Mouse (Mus musculus) thymus, postnatal 36 days (tissue): Measurements from ENCODE around the gene Zbtb48.
"Not testable (repeated sequence)": the region's sequence is repeated elsewhere in the genome, so short reads cannot be mapped to it uniquely, and the experiment has no call there.

Experiments
- DNase-seq, 2 experiments: peaks; one replicate each; pipeline ENCODE4 v3.0.0; 2022; ENCODE audit warnings: mixed read lengths in 2 of 2

Gene Zbtb48

DNA sequence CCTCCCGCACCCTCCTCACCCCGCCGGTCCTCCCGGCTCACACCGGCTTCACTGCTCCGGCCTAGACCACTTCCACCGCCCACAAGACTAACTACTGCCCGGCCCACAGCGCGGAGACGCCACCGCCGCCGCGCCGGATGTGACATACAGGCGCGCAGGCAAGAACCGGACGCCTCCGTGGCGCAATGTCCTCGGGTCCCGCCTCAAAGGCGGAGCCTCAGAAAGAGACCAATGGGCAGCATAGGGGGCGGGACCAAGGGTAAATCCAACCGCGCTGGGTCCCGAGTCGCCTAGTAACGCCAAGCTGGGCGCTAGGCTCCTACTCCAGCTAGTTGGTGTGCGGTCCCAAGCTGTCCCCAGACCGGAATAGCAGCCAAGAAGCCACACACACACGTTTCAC lies at the start of gene Zbtb48:
Zbtb48 (minus strand) TSS at position 148 of the 400 bp plus-strand sequence.
- DNase-seq = peak; percentile 92 to 95

DNA sequence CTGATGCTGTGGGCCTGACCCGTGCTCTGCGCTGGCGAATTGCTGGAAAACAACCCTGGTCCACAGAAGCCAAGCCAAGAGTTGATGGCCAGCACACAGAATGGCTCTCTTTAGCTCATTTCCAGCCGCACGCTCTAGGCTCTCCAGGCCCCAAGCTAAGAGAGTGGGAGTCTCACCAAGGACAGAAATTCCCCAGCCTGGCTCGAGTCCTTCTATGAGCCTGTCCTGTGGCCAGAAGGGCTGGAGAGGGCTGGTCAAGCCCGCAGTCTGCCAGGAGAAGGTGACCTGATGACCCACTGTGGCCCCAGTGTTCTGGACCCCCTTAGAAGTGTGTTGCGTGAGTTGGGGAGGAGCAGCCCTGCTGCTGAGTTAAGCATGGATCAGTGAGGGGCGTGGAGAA lies 49.7 kb upstream of the Zbtb48 start:
- DNase-seq = no peak

DNA sequence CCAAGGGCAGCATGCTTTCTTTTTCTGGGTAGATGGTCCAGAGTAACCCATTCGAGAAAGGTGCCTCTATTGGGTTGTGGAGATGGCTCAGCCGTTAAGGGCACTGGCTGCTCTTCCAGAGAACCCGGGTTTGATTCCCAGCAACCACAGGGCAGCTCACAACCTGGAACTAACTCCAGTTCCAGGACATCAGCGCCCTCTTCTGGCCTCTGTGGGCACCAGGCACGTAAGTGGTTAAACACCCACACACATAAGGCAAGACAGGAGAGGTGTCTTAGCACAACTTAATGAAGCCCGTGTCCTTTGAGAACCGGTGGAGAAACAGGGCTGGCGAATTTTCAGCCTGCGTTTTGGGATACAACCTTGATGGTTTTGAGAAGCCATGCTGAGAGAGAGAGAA lies 47.1 kb upstream of the Zbtb48 start:
- DNase-seq = no peak

DNA sequence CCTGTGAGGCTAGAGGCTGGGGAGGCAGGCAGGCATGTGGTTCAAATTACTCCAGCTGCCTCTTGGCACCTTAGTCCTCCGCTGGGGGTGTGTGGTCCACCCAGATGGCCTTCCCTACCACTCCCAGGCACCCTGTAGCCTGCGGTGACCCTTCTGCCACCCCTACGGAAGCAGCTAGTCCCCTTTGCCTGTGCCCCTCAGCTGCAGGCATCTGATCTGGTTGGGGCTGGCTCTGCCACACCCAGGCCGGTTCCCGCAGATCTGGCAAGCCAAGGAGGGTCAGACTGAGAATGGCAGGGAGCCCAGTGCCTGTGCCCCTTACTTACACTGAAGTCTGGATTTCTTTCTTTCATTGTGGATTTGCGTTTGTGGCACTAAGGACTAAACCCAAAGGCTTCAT lies 46.2 kb upstream of the Zbtb48 start:
- no peak for DNase-seq

DNA sequence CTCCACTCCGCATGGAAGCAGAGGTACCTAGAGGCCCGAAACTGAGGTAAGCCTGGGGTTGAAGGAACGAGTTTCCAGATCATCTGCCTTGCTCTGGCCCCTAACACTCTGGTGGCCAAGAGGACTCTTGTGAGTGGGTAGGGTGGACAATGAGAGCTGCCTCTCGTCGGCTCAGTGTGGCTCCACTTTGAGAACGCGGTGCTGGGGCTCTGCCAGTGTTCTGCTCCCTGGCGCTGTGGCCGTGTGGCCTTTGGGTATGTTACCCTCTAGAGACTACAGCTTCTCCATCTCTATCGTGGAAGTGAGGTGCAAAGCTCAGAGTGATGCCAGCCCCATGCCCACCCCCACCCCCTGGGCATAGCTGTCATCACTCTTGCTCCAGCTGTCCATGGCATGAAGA lies 45.2 kb upstream of the Zbtb48 start:
- no peak for DNase-seq

DNA sequence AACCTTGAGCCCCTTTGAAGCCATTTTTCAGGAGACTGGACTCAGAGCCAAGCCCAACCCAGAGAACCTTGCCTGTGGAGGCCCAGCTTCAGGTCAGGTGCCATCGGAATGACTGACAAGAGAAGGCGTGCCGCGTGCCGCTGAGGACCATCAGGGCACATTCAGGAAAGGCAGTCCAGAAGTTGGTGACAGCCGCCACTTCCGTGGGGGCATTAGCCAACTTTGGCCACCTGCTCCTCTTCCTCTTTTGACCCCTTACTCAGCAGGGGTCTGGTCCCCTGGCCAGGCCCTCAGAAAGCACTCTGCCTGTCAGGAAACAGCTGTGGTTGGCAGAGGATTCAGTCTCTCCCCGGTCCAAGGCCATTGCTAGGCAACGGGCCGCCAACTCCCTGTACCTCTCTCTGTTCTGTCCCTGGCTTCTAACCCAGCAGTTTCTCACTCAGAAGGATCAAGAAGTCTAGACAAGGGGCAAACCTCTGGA lies 44.7 kb upstream of the Zbtb48 start, which contains the start of gene Plekhg5:
Plekhg5 (plus strand) TSS at position 378 of the 481 bp plus-strand sequence.
- no peak for DNase-seq

DNA sequence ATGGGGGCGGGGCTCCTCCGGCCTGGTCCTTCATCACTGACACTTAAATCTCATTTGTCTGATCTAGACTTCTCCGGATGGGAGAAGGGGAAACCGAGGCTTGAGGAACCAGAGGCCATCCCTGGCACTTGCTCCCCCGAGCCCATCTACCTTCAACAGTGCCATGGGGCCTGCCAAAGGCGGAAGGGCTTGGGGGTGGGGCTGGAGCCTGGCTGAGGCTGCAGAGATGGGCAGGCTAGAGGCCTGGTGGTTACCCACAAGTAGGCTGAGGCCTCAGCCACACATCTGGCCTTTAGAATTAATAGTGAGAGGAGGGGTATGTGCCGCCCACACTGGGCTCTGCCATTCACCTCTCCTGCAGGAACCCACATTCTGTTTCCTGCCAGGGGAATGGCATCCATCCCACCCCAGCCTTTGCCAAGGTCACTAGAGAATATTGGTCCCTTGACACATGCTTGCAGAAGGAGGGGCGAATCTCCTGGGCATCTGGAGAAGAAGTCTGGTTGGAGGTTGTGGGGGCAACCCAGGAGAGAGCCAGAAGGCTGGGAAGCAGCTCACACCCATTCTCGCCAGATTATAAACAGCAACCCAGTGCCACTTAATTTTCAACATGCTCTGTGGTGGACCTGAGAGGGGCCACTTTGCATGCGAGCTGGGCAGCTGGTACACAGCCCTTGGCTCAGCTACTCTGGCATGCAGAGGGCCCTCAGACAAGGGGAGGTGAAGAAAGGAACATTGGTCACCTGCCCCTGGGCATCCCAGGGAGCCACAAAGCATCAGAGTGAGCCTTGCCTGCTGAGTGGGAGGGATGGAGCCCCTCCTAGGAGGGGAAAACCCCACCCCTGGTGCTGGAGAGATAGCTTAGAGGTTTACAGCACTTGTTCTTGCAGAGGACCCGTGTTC lies 43.3 kb upstream of the Zbtb48 start:
- DNase-seq = no peak

DNA sequence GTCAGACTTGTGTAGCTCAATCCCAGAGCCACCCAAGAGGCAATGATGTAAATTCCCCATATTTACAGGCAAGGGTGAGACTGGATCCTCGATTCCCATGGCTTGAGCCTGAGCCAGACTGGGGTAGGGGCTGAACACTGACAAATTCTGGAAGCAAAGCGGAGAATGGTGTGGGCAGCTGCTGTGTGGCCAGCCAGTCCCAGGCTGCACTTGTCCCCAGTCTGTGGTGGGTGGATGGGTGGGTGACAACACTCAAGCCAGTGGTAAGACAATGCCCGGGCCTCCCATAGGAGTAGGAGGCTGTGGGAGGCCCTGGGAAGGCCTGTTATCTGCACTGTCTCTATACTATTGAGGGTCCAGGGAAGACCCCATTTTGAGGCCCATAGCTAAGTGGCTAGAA lies 41.8 kb upstream of the Zbtb48 start:
- no peak for DNase-seq

DNA sequence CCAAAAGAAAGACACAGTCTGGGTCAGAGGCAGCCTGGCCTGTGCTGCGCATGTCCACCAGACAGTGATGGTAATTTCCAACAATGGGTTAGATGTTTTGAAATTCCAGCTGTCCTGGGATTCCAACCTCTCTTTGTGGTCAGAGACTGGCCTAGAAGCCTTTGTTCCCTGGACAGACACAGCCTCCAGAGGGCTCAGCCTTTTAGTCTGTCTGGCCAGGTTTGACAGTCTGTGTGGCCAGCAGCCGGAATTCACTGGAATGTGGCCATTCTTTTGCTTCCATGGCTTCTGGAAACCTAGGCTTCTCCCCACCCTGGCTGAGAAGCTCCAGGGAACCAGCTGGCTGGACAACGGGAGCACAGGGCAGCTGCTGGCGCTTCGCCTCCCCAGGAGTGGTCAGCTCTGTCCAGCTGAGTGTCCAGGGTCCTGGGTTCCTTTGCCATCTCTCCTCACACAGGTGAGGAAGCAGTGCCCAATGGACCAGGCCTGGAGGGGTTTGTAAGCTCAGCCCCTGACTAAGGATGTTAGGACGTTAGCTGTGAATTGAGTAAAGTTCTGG lies 40.8 kb upstream of the Zbtb48 start:
- DNase-seq = no peak

DNA sequence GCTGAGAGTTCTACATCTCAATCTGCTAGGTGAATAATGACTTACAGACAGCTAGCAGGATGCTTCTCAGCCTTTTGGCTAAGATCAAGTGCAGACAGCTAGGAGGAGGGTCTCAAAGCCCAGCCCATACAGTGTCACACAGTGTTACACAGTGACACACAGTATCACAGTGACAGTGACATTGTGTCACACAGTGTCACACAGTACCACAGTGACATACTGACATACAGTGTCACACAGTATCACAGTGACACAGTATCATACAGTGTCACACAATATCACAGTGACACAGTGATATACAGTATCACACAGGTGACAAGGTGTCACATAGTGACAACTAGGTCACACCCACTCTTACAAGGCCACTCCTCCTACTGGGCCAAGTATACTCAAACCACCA lies 39.8 kb upstream of the Zbtb48 start:
- DNase-seq = no peak

DNA sequence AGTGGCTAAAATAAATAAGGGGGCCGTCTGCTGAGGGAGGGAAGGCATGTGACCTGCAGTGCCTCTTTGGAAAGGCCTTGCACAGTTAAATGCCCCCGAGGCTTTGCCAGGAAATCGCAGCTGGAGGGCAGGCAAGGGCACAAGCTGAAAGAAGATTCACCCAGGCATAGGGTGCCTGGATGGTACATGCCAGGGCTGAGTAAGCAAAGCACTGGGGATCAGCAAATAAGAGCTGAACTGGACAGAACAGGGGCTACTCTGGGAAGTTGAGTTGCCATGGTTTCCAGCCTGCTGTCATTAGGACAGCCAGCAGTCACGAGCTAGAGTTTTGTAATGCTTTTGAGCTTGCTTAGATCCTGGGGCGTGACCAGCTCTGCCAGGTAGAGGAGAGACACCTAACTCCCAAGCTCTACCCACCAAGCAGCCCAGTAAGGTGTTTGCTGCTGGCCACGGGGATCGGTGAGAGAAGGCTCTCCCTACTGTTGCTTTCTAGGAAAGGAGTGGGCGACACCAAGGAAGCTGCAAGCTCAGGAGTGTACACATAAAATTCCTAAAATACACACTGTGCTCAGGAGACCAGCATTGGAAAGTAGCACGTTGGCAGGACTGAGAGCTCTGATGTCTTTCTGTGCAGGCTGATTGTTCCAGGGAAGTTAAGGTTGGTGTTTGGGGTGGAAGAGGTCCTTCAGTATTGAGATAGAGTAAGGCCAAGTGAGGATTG lies 35.1 kb upstream of the Zbtb48 start:
- no peak for DNase-seq

DNA sequence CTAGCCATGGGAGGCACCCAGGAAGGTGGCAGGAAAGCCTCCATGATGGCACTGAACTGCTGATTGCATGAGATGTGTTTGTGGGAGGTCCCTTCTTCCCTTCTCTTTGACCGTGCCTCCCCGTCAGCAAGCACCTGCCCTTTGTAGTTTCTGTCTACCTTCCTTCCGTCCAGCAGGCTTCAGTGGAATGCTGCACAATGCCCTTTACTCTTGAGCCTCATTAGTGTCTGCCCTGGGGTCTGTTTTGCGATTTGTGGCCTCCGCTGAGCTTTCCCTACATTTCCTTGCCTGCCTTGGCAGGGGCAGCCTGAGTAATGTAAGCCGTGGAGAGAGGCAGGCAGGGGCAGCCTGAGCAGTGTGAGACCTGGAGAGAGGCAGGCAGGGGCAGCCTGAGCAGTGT lies 17.1 kb upstream of the Zbtb48 start:
- DNase-seq = no peak

DNA sequence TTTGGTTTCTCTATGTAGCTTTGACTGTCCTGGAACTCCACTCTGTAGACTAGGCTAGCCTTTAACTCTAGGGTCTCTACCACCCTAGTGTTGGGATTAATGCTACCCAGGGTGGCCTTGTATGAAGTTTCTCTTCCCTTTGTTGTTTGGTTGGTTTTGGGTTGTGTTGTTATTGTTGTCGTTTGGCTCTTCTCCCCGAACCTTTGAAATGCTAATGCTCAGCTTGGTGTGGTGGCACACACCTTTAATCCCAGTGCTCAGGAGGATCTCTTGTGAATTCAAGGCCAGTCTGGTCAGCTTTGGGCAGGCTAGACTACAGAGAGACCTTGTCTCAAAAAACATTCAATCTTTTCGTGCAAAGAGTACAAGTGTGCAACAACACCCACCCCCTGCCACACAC lies 15.7 kb upstream of the Zbtb48 start:
- no peak for DNase-seq

DNA sequence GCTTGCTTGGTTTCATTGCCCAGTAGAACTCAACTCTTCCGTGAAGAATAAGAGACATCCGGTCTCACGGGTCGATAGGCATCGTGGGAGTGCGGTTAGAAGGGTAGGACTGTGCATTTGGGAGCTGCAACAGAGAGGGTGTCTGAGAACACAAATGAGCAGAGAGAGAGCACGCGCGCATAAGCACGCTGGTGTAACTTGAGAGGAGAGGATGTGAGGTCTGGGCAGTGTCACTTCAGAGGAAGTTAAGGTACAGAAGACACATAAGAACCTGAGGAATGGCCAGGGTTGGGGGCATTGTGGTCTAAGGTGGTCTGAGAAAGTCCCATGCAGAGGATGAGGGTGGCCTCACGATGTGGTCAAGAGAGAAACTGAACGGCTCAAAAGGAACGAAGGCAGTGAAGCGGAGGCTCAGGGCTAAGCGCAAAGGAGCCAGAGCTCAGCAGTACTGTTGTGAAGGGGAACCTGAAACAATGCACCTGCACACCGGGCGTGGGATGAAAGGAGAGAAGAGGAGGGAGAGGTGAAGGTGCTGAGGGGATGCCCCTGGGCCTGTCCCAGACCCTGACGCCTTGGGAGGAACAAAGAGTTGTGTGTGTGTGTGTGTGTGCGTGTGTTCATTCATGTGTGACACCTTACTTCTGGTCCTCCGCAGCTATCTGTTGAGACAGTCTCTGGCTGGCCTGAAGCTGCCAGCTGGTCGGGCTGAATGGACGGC lies 14.6 kb upstream of the Zbtb48 start:
- no peak for DNase-seq

DNA sequence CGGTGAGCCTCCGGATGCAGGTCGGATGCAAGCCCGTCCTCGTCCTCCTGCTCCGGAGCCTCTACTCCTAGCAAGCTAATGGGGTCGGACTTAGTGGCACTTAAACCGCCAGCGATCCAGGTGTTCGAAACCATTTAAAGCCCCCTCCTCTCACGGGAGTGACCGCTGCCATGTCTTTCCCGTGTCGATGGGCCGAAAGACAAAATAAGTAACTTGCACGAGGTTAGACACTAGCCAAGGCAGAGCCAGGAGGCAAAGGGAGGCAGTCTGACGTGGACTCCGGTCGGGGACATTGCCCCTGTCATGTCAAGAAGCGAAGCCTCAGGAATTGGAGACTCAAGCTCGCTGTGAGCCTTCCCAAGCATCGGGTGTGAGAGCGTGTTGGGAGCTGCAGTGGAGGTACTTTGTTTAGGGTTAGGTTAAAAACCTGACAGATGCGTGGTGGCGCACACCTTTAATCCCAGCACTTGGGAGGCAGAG lies 12.4 kb upstream of the Zbtb48 start:
- DNase-seq = no peak

DNA sequence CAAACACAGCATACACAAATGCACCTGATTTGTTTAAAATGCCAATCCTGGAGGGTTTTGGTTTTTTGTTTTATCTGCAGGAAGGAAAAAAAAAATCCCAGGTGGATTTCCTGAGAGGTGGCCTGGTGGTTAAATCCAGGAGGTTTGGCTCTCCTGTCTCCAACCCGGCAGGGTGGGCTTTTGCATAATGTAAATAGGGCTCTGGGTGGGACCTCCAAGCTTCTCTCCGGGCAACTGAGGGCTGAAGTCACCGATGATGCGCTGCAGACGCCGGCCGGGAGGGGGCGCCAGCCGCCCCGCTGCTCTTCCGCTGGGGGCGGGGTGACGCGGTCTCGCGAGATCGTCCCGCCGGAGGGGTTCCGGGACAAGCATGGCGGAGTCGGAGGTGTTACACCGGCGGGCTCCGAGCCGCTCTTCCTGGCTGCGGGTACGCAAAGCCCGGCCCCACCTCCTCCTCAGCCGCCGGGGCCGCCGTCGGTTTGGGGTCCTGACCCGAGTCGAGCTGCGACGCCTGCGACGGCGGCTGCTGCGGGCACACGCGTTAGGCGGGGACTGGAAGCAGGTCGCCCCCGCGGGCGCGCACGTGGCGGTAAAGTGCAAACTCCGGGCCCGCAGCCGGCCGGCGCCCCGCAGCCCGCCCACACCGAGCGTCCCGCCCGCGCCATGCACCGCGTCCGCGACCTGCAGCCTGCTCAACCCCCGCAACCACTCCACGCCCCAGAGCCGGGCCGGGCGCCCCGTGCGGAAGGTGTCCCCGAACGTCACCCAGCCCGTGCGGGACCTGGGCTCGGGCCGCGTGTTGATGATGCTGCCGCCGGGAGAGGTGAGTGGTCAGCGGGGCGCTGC lies 11.7 kb upstream of the Zbtb48 start, which contains the start of gene Nol9:
Nol9 (plus strand) TSS at position 337 of the 846 bp plus-strand sequence.
- peak; percentile 94 to 96 for DNase-seq

DNA sequence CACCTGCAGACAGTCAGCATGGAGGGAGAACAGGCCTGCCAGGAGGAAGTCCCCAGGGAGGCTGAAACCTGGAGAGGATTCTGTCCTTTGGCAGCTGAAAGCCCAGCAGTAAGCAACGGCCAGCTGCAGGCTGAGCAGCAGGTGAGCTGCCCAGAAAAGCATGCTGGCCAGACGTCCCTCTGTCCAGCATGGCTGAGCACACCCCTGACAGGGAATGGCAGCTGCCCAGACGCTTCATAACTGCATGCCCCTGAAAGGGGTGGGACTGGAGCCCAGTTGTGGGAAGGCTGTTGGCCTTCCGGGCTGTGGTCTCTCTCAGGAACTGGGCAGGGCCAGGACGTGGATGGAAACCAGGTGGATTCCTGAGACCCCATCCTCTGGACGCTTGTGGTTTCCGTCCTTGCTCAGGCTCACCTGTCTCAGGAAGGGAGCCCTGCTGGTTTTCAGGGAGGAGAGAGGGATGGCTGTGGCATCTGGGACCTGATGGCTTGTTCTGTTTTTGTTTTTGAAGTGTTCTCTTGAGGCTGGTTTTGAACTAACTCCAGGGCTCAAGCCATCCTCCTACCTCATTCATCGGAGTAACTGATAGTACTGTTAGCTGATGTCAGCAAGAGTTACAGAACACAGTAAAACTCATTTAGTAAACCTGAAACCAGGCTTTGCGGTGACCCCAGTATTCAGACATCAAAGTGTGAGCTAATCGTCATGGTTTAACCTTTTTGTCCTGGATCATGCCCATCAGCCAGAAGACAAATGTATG lies 10.9 kb upstream of the Zbtb48 start, which contains the start of gene Tas1r1:
Tas1r1 (minus strand) TSS at position 344 of the 760 bp plus-strand sequence.
- no peak for DNase-seq

DNA sequence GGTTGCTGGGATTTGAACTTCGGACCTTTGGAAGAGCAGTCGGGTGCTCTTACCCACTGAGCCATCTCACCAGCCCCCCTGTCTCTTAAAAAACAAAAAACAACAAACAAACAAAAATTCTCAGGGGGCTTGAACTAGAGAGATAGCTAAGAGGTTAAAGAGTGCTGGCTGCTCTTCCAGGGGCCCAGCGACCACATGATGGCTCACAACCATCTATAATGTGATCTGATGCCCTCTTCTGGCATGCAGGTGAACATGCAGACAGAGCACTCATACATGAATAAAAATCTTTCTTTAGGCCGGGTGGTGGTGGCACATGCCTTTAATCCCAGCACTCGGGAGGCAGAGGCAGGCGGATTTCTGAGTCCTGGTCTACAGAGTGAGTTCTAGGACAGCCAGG lies 9.0 kb upstream of the Zbtb48 start:
- not testable (repeated sequence) for DNase-seq

DNA sequence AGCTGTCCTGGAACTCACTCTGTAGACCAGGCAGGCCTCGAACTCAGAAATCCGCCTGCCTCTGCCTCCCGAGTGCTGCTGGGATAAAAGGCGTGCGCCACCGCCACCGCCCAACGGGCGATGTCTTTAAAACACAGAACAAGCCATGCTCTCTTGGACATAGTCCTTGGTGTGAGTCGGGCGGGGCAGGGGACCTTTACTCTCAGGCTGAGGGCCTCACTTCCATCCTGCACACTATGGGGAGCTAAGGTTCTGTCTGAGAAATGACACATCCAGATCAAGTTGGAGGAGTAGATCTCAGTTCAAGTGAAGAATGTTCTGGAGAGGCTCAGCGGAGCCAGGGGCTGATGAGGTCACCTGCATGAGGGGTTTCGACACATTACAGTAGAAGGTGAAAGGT lies 5.5 kb upstream of the Zbtb48 start:
- DNase-seq = no peak

DNA sequence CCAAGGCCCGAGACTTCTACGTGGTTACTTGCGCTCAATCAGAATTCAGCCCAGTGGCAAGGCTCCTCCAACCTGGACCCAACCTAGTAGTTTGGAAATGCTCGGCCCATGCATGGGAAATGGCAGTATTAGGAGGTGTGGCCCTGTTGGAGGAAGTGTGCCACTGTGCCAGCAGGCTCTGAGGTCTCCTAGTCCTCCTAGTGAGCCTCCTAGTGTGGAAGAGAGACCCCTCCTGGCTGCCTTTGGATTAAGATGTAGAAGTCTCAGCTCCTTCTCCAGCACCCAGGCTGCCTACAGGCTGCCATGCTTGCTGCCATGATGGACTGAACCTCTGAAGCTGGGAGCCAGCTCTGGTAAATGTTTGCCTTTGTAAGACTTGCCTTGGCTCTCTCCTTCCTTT lies 2.5 kb upstream of the Zbtb48 start:
- no peak for DNase-seq

DNA sequence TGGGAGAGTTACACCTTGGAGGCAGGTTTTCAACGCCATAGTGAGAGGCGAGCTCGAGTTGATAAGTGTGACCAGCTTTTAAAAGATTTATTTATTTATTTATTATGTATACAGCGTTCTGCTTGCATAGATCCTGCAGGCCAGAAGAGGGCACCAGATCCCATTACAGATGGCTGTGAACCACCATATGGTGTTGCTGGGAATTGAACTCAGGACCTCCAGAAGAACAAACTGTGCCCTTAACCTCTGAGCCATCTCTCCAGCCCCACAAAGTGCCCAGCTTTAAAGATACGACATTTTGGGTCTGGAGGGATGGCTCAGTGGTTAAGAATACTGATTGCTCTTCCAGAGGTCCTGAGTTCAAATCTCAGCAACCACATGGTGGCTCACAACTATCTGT lies 1.6 kb upstream of the Zbtb48 start:
- peak in 1 of 2 experiments; percentile 26 for DNase-seq
